Mouse (Mus musculus): Measurements from ENCODE around the gene Slc17a9. TPM values are rescaled to one million over a fixed set of nuclear protein-coding genes. Genes with fewer than 3 reads are reported as not detected.

The Slc17a9 gene
- polyA plus RNA-seq, 1 experiment from 2014 or later, result 4.3 TPM

DNA sequence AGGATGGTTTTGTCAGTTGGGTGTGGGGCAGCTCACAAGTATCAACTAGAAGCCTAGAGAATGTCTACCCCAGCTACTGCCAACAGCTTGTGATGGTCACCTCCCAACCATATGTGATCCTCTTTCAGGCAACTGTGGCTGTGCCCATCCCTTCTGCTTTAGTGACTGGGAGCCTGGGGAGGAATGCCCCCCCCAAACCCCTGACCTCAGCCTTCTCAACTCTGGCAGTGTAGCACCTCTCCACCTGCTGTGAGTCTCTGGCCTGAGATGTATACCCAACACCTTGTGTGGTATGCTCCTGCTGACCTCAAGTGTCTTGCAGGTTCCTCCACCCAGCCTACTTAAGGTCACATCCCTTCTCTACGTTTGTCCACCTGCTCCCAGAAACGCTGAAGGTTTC lies 1.2 kb upstream of the Slc17a9 start:
- WGBS, result 67% methylated on average over 2 of the region's 2 CpGs
- H3K27ac ChIP-seq (ENCODE audit: low read depth, low read length), result no peak overlapping the region
- DNase-seq (ENCODE audit: low spot score), result no peak
- H3K4me2 ChIP-seq, result no peak overlapping the region
- no peaks in the 10 kb centered on the region for H3K9me3 ChIP-seq (ENCODE audit: control insufficient read depth, low read length)
- H3K4me3 ChIP-seq (ENCODE audit: low read depth, low read length), result no peak overlapping the region
- H3K9ac ChIP-seq (ENCODE audit: low read depth, low read length), result no peak overlapping the region
- ATAC-seq (replicated peaks; ENCODE audit: low FRiP score), result no peak
- H3K4me1 ChIP-seq (replicated peaks; ENCODE audit: control insufficient read depth, insufficient read depth, low read length), result peaks cover 31% of the 10 kb centered on the region
- peaks cover 27% of the 10 kb centered on the region for H3K36me3 ChIP-seq (ENCODE audit: control insufficient read depth, insufficient read depth, low read length)
- H3K27me3 ChIP-seq (replicated peaks; ENCODE audit: control insufficient read depth, insufficient read depth, low read length), result no peaks in the 10 kb centered on the region

DNA sequence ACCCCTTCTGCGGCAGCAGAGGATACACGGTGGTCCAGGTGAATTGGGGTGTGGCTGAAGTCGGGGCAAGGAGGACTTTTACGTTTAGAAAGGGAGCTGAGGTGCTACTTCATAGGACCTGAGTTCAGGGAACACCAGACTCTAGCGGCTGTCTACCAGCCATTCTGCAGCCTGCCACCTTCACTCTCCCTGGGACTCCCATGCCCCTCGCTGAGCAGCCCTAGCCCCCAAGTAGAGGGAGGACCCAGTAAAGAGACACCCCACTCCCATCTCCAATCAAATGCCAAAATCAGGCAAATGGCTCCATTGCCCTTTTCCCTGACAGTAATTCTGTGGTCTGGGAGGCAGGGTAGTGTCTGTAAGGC lies 333 bp downstream of the Slc17a9 start:
- Histone ChIP-seq H3K27me3 (replicated peaks; ENCODE audit: control insufficient read depth, insufficient read depth, low read length) (no peaks in the 10 kb centered on the region), H3K9me3 (ENCODE audit: control insufficient read depth, low read length) (no peaks in the 10 kb centered on the region), H3K4me2 (peak overlapping the region; percentile 72), H3K36me3 (ENCODE audit: control insufficient read depth, insufficient read depth, low read length) (peaks cover 20% of the 10 kb centered on the region), H3K4me3 (ENCODE audit: low read depth, low read length) (peak overlapping the region; percentile 48), H3K9ac (ENCODE audit: low read depth, low read length) (peak overlapping the region; percentile 56), H3K4me1 (replicated peaks; ENCODE audit: control insufficient read depth, insufficient read depth, low read length) (peaks cover 31% of the 10 kb centered on the region), H3K27ac (ENCODE audit: low read depth, low read length) (no peak overlapping the region)
- 1% methylated on average over 6 of the region's 6 CpGs for WGBS
- no peak for DNase-seq (ENCODE audit: low spot score)
- ATAC-seq (replicated peaks; ENCODE audit: low FRiP score), result no peak

DNA sequence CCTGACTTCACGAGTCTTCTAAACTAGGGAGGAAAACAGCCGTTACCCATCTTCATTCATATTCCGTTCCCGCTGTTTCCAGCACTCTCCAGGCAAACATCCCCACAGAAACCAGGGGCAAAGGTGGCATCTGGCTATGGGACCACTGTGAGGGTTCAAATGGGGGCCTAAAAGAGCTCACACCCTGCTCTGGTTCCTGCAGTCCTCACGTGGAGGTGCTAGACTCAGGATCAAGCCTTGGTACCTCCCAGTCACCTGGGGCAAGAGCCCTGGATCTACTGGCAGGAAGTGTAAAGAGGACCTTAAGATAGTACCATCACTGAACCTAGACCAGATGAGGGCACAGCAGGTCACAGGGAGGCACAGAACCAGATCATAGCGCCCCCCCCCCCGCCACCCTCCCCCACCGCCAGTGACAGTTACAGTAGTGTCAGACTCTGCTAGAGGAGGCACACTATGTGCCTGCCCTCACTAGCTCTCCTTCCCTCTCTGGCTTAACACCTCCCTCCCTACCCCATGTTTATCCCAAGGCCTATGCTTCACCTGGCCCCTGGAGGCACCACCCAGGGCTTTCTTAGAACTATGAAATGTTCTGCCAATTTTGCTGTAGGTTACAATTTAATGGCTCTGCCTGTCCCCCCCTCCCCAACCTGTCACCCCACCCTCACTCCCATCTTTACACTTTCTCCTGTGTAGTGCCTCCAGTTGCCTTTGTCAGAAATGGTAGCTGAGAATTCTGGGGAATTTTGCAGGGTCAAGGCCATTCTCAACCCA lies 980 bp downstream of the Slc17a9 start:
- Histone ChIP-seq H3K4me1 (replicated peaks; ENCODE audit: control insufficient read depth, insufficient read depth, low read length) (peaks cover 31% of the 10 kb centered on the region), H3K9ac (ENCODE audit: low read depth, low read length) (peak overlapping the region; percentile 20; the same call in 1 of the 2 replicates), H3K27ac (ENCODE audit: low read depth, low read length) (no peak overlapping the region; the same call in 1 of the 2 replicates), H3K36me3 (ENCODE audit: control insufficient read depth, insufficient read depth, low read length) (peaks cover 14% of the 10 kb centered on the region), H3K27me3 (replicated peaks; ENCODE audit: control insufficient read depth, insufficient read depth, low read length) (no peaks in the 10 kb centered on the region), H3K4me2 (peak overlapping the region; percentile 72), H3K9me3 (ENCODE audit: control insufficient read depth, low read length) (no peaks in the 10 kb centered on the region), H3K4me3 (ENCODE audit: low read depth, low read length) (peak overlapping the region; percentile 48)
- 18% methylated on average over 8 of the region's 8 CpGs for WGBS
- ATAC-seq (replicated peaks; ENCODE audit: low FRiP score) (no peak; the same call in 1 of the 2 replicates), DNase-seq (ENCODE audit: low spot score) (no peak)

DNA sequence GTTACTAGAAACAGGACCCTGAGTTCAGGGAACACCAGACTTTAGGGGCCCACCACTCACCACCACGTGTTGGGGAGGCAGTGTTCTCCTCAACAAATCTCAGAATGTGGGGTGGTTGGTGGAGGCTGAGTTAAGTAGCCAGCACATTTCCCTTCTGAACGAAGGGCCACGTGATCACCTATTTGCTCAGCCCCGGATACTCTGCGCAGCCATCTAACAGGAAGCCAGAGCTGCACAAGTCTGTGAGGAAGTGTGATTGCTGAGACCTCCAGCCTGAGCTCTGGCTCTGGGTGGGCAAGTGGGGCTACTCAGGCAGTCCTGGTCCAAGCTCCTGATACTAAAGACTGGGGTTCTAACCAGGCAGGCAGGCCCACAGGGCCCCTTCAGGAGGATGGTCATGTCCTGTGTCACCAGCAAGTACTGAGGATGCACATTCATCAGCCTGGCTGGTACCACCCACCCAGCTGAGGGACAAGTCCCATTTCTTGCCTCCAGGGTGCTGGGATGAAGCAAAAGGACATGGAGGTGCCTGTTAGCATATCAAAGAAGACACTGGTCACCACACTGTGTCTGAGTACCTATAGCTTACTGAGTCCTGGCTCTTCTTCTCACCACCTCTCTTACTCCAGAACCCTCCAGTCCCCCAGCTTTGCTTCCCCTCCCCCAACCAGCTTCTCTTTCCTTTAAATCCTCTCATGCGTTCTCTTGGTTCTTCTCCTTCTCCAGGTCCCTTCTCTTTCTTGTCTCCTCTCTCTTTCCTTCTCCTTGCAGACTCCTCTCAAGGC lies 1.8 kb downstream of the Slc17a9 start:
- DNase-seq (ENCODE audit: low spot score) (no peak), ATAC-seq (replicated peaks; ENCODE audit: low FRiP score) (0 out of 2 replicates have a peak, but pooled peaks have one; percentile 6)
- Histone ChIP-seq H3K4me2 (peak overlapping the region; percentile 72; the same call in 1 of the 2 replicates), H3K4me1 (replicated peaks; ENCODE audit: control insufficient read depth, insufficient read depth, low read length) (peaks cover 31% of the 10 kb centered on the region), H3K4me3 (ENCODE audit: low read depth, low read length) (peak overlapping the region; percentile 1; the same call in 1 of the 2 replicates), H3K9me3 (ENCODE audit: control insufficient read depth, low read length) (no peaks in the 10 kb centered on the region), H3K27ac (ENCODE audit: low read depth, low read length) (peak overlapping the region; percentile 32), H3K36me3 (ENCODE audit: control insufficient read depth, insufficient read depth, low read length) (peaks cover 7% of the 10 kb centered on the region), H3K9ac (ENCODE audit: low read depth, low read length) (0 out of 2 replicates have a peak overlapping the region, but pooled peaks have one; percentile 20), H3K27me3 (replicated peaks; ENCODE audit: control insufficient read depth, insufficient read depth, low read length) (no peaks in the 10 kb centered on the region)
- WGBS, result 49% methylated on average over 6 of the region's 6 CpGs

DNA sequence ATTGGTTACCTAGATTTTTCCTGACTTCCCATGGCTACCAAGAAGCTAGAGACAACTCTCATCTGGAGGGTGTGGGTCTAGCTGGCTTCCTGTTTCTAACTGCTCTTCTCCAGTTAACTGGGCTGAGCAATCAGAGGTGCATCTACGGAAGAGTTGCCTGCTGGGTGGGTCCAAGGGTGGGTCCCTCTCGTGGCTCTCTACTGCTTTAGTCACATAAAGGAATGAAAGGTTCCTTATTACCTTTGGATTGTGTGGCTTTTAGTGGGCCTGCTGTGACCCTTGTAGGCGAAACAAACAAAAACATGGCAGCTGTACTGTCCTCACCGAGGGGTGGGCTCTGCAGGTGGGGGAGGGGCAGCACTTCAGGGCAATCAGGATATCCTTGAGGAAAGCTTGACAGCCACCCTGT lies 2.6 kb downstream of the Slc17a9 start:
- Histone ChIP-seq H3K27me3 (replicated peaks; ENCODE audit: control insufficient read depth, insufficient read depth, low read length) (no peaks in the 10 kb centered on the region), H3K36me3 (ENCODE audit: control insufficient read depth, insufficient read depth, low read length) (no peaks in the 10 kb centered on the region), H3K27ac (ENCODE audit: low read depth, low read length) (no peak overlapping the region), H3K9me3 (ENCODE audit: control insufficient read depth, low read length) (no peaks in the 10 kb centered on the region), H3K4me3 (ENCODE audit: low read depth, low read length) (no peak overlapping the region), H3K4me1 (replicated peaks; ENCODE audit: control insufficient read depth, insufficient read depth, low read length) (peaks cover 37% of the 10 kb centered on the region), H3K4me2 (no peak overlapping the region), H3K9ac (ENCODE audit: low read depth, low read length) (no peak overlapping the region)
- WGBS, result 56% methylated on average over 4 of the region's 4 CpGs
- no peak for DNase-seq (ENCODE audit: low spot score)
- ATAC-seq (replicated peaks; ENCODE audit: low FRiP score), result no peak

DNA sequence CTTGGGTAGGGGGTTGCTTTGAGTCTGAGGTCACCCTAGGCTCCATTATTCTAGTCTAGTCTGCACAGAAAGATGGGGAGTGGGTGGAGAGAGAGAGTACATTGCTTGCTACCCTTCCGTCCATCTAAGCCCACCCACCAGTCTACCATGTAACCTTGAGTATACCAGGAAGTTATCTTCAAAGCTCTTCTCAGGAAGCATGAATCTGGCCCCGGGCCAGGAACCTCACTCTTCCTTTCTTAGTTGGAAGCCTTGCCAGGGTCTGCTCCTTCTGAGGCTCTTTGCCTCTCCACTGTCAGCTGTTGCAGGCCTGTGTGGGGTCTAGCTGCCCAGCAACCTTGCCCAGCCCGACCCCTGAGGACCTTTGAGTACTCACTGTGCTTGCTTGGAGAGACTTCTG lies 6.0 kb downstream of the Slc17a9 start:
- H3K4me2 ChIP-seq, result no peak overlapping the region
- no peaks in the 10 kb centered on the region for H3K36me3 ChIP-seq (ENCODE audit: control insufficient read depth, insufficient read depth, low read length)
- no peak for DNase-seq (ENCODE audit: low spot score)
- H3K4me1 ChIP-seq (replicated peaks; ENCODE audit: control insufficient read depth, insufficient read depth, low read length), result peaks cover 19% of the 10 kb centered on the region
- H3K9me3 ChIP-seq (ENCODE audit: control insufficient read depth, low read length), result no peaks in the 10 kb centered on the region
- H3K9ac ChIP-seq (ENCODE audit: low read depth, low read length), result no peak overlapping the region
- H3K4me3 ChIP-seq (ENCODE audit: low read depth, low read length), result no peak overlapping the region
- 65% methylated on average over 3 of the region's 3 CpGs for WGBS
- ATAC-seq (replicated peaks; ENCODE audit: low FRiP score), result no peak
- no peaks in the 10 kb centered on the region for H3K27me3 ChIP-seq (replicated peaks; ENCODE audit: control insufficient read depth, insufficient read depth, low read length)
- no peak overlapping the region for H3K27ac ChIP-seq (ENCODE audit: low read depth, low read length)

DNA sequence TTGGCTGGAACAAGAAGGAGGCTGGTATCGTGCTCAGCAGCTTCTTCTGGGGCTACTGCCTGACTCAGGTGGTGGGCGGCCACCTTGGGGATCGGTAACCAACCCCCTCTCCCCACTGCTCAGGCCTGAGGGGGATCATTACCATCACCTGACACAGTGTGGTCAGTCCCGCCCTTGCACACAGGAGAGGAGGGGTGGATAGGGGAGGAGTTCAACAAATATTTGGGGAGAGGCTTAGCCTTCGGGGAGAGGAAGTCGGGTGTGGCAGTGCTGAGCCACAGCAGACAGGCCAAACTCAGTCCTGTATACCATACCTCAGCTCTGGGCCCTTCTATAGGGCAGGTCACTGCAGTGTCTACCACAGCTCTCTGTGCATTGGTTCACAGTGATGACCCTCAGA lies 6.9 kb downstream of the Slc17a9 start:
- H3K4me2 ChIP-seq, result no peak overlapping the region
- H3K27ac ChIP-seq (ENCODE audit: low read depth, low read length), result no peak overlapping the region
- ATAC-seq (replicated peaks; ENCODE audit: low FRiP score) (peak; percentile 54; the same call in 1 of the 2 replicates), DNase-seq (ENCODE audit: low spot score) (no peak)
- peaks cover 10% of the 10 kb centered on the region for H3K4me1 ChIP-seq (replicated peaks; ENCODE audit: control insufficient read depth, insufficient read depth, low read length)
- no peaks in the 10 kb centered on the region for H3K36me3 ChIP-seq (ENCODE audit: control insufficient read depth, insufficient read depth, low read length)
- WGBS, result 53% methylated on average over 6 of the region's 6 CpGs
- no peaks in the 10 kb centered on the region for H3K9me3 ChIP-seq (ENCODE audit: control insufficient read depth, low read length)
- H3K9ac ChIP-seq (ENCODE audit: low read depth, low read length), result no peak overlapping the region
- H3K4me3 ChIP-seq (ENCODE audit: low read depth, low read length), result no peak overlapping the region
- no peaks in the 10 kb centered on the region for H3K27me3 ChIP-seq (replicated peaks; ENCODE audit: control insufficient read depth, insufficient read depth, low read length)

DNA sequence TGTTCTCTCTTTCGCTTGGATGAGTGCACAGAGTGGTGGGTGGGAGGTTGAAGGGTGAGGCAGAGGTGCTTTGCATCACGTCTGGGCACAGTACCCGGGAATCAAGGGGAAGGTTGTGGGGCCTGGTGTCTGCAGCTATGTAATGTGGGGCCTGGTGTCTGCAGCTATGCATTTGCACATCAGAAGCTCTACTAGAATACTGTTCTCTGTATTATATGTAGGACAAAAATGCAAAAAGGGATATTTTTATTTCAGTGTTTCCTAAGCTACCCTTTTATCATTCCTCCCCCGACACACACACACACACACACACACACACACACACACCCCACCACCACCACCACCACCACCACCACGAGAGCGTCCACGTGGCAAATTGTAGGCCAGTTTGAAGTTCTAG lies 10.2 kb downstream of the Slc17a9 start:
- no peak for DNase-seq (ENCODE audit: low spot score)

More for the DNA sequence above, 10.2 kb downstream of the Slc17a9 start:
- Histone ChIP-seq H3K4me3 (ENCODE audit: low read depth, low read length) (no peak overlapping the region), H3K36me3 (ENCODE audit: control insufficient read depth, insufficient read depth, low read length) (no peaks in the 10 kb centered on the region), H3K9me3 (ENCODE audit: control insufficient read depth, low read length) (no peaks in the 10 kb centered on the region), H3K4me2 (no peak overlapping the region), H3K4me1 (replicated peaks; ENCODE audit: control insufficient read depth, insufficient read depth, low read length) (peaks cover 6% of the 10 kb centered on the region; the same call in 1 of the 2 replicates), H3K27me3 (replicated peaks; ENCODE audit: control insufficient read depth, insufficient read depth, low read length) (no peaks in the 10 kb centered on the region), H3K9ac (ENCODE audit: low read depth, low read length) (no peak overlapping the region), H3K27ac (ENCODE audit: low read depth, low read length) (no peak overlapping the region)
- ATAC-seq (replicated peaks; ENCODE audit: low FRiP score), result no peak
- 82% methylated on average over 7 of the region's 7 CpGs for WGBS

Measured in liver, embryonic 11.5 days (tissue).